Mouse (Mus musculus): ENCODE data around the gene Ccdc144b. TPM values are rescaled to one million over a fixed set of nuclear protein-coding genes. Genes with fewer than 3 reads are reported as not detected.

Gene Ccdc144b
- polyA plus RNA-seq, 1 experiment from 2014 or later = not detected

- Histone ChIP-seq H3K27me3 (no peaks in the 10 kb centered on the region), H3K27ac (no peak overlapping the region), H3K9ac (no peak overlapping the region), H3K4me1 (0 out of 2 replicates have a peak, but pooled peaks cover 3% of the 10 kb centered on the region), H3K4me3 (no peak overlapping the region), H3K4me2 (no peak overlapping the region), H3K9me3 (no peaks in the 10 kb centered on the region), H3K36me3 (no peaks in the 10 kb centered on the region)
- no peak for ATAC-seq (ENCODE audit: borderline replicate concordance, extremely low read depth, low FRiP score, low TSS enrichment)
- 65% methylated on average over 3 of the region's 3 CpGs for WGBS
These were observed 42.1 kb downstream of the Ccdc144b start for GRCm38 (mm10) chr3:36011239-36011638.

- H3K9ac ChIP-seq = no peak overlapping the region
- no peaks in the 10 kb centered on the region for H3K36me3 ChIP-seq
- H3K4me1 ChIP-seq = 0 out of 2 replicates have a peak, but pooled peaks cover 3% of the 10 kb centered on the region
- H3K27ac ChIP-seq = no peak overlapping the region
- H3K27me3 ChIP-seq = no peaks in the 10 kb centered on the region
- no peak overlapping the region for H3K4me2 ChIP-seq
- H3K4me3 ChIP-seq = no peak overlapping the region
- WGBS = 54% methylated on average over 4 of the region's 4 CpGs
- no peaks in the 10 kb centered on the region for H3K9me3 ChIP-seq
- no peak for ATAC-seq (ENCODE audit: borderline replicate concordance, extremely low read depth, low FRiP score, low TSS enrichment)
These were observed 44.8 kb downstream of the Ccdc144b start for GRCm38 (mm10) chr3:36008411-36009154.

- H3K27ac ChIP-seq = no peak overlapping the region
- no peaks in the 10 kb centered on the region for H3K9me3 ChIP-seq
- H3K36me3 ChIP-seq = no peaks in the 10 kb centered on the region
- ATAC-seq (ENCODE audit: borderline replicate concordance, extremely low read depth, low FRiP score, low TSS enrichment) = no peak
- WGBS = 38% methylated on average over 4 of the region's 4 CpGs
- no peak overlapping the region for H3K4me2 ChIP-seq
- no peak overlapping the region for H3K9ac ChIP-seq
- no peak overlapping the region for H3K4me3 ChIP-seq
- no peaks in the 10 kb centered on the region for H3K27me3 ChIP-seq
- H3K4me1 ChIP-seq = peaks cover 3% of the 10 kb centered on the region; the same call in 1 of the 2 replicates
These were observed 49.1 kb downstream of the Ccdc144b start for GRCm38 (mm10) chr3:36004028-36004895.

GRCm38 (mm10) chr3:36000275-36001239 lies 52.8 kb downstream of the Ccdc144b start, which contains the start of gene Mccc1:
Mccc1 (minus strand) TSS chr3:36000678.
- Histone ChIP-seq H3K4me1 (peaks cover 3% of the 10 kb centered on the region; the same call in 1 of the 2 replicates), H3K4me2 (peak within 1 kb of the TSS; percentile 74), H3K4me3 (peak within 1 kb of the TSS; percentile 81), H3K27ac (peak within 1 kb of the TSS; percentile 91), H3K27me3 (no peaks in the 10 kb centered on the region), H3K36me3 (no peaks in the 10 kb centered on the region), H3K9ac (peak within 1 kb of the TSS; percentile 78), H3K9me3 (no peaks in the 10 kb centered on the region)
- WGBS = 2% methylated on average over 39 of the region's 39 CpGs
- ATAC-seq (ENCODE audit: borderline replicate concordance, extremely low read depth, low FRiP score, low TSS enrichment) = peak; percentile 100

GRCm38 (mm10) chr3:35994552-35995531 lies 58.5 kb downstream of the Ccdc144b start:
- WGBS = 60% methylated on average over 11 of the region's 11 CpGs
- H3K4me2 ChIP-seq = no peak overlapping the region
- no peak for ATAC-seq (ENCODE audit: borderline replicate concordance, extremely low read depth, low FRiP score, low TSS enrichment)

GRCm38 (mm10) chr3:35990715-35991114 lies 62.6 kb downstream of the Ccdc144b start:
- Histone ChIP-seq H3K4me2 (no peak overlapping the region), H3K9ac (no peak overlapping the region), H3K27me3 (no peaks in the 10 kb centered on the region), H3K4me3 (no peak overlapping the region), H3K4me1 (no peaks in the 10 kb centered on the region), H3K27ac (no peak overlapping the region), H3K9me3 (no peaks in the 10 kb centered on the region), H3K36me3 (peaks cover 22% of the 10 kb centered on the region)
- WGBS = 87% methylated on average over 7 of the region's 7 CpGs
- no peak for ATAC-seq (ENCODE audit: borderline replicate concordance, extremely low read depth, low FRiP score, low TSS enrichment)

More at GRCm38 (mm10) chr3:35994552-35995531, 58.5 kb downstream of the Ccdc144b start:
- Histone ChIP-seq H3K27me3 (no peaks in the 10 kb centered on the region), H3K4me3 (no peak overlapping the region), H3K9ac (no peak overlapping the region), H3K4me1 (0 out of 2 replicates have a peak, but pooled peaks cover 3% of the 10 kb centered on the region), H3K27ac (no peak overlapping the region), H3K9me3 (no peaks in the 10 kb centered on the region), H3K36me3 (peaks cover 10% of the 10 kb centered on the region; the same call in 1 of the 2 replicates)

- peaks cover 28% of the 10 kb centered on the region for H3K36me3 ChIP-seq
- H3K27me3 ChIP-seq = no peaks in the 10 kb centered on the region
- H3K9ac ChIP-seq = no peak overlapping the region
- ATAC-seq (ENCODE audit: borderline replicate concordance, extremely low read depth, low FRiP score, low TSS enrichment) = no peak
- WGBS = 91% methylated on average over 6 of the region's 6 CpGs
- no peaks in the 10 kb centered on the region for H3K9me3 ChIP-seq
- no peak overlapping the region for H3K27ac ChIP-seq
- no peak overlapping the region for H3K4me2 ChIP-seq
- H3K4me1 ChIP-seq = no peaks in the 10 kb centered on the region
- H3K4me3 ChIP-seq = no peak overlapping the region
These were observed 65.3 kb downstream of the Ccdc144b start for GRCm38 (mm10) chr3:35988031-35988430.

- Histone ChIP-seq H3K9me3 (no peaks in the 10 kb centered on the region), H3K27me3 (no peaks in the 10 kb centered on the region), H3K36me3 (peaks cover 39% of the 10 kb centered on the region), H3K4me3 (no peak overlapping the region), H3K4me1 (no peaks in the 10 kb centered on the region), H3K9ac (no peak overlapping the region), H3K27ac (no peak overlapping the region), H3K4me2 (no peak overlapping the region)
- ATAC-seq (ENCODE audit: borderline replicate concordance, extremely low read depth, low FRiP score, low TSS enrichment) = no peak
- WGBS = 94% methylated on average over 6 of the region's 6 CpGs
These were observed 67.1 kb downstream of the Ccdc144b start for GRCm38 (mm10) chr3:35986266-35986665.

- Histone ChIP-seq H3K36me3 (peaks cover 22% of the 10 kb centered on the region), H3K27me3 (no peaks in the 10 kb centered on the region)
- ATAC-seq (ENCODE audit: borderline replicate concordance, extremely low read depth, low FRiP score, low TSS enrichment) = no peak
These were observed 79.8 kb downstream of the Ccdc144b start for GRCm38 (mm10) chr3:35973551-35973950.

GRCm38 (mm10) chr3:35972985-35973384 lies 80.4 kb downstream of the Ccdc144b start:
- Histone ChIP-seq H3K4me1 (no peaks in the 10 kb centered on the region), H3K27me3 (no peaks in the 10 kb centered on the region), H3K27ac (no peak overlapping the region), H3K4me2 (no peak overlapping the region), H3K9me3 (no peaks in the 10 kb centered on the region), H3K36me3 (peaks cover 21% of the 10 kb centered on the region), H3K9ac (no peak overlapping the region), H3K4me3 (no peak overlapping the region)
- 79% methylated on average over 4 of the region's 4 CpGs for WGBS
- ATAC-seq (ENCODE audit: borderline replicate concordance, extremely low read depth, low FRiP score, low TSS enrichment) = no peak

More at GRCm38 (mm10) chr3:35973551-35973950, 79.8 kb downstream of the Ccdc144b start:
- Histone ChIP-seq H3K27ac (no peak overlapping the region), H3K9ac (no peak overlapping the region), H3K4me1 (no peaks in the 10 kb centered on the region), H3K4me2 (no peak overlapping the region), H3K4me3 (no peak overlapping the region), H3K9me3 (no peaks in the 10 kb centered on the region)
- WGBS = 64% methylated on average over 7 of the region's 7 CpGs

All from lung, embryonic 15.5 days (tissue).